Mouse (Mus musculus) testis, postnatal 14 days (tissue): Measurements from ENCODE around the gene C87436.
A peak's percentile ranks its signal among the peaks of the same experiment; 100 is the strongest.
"Not testable (repeated sequence)": the region's sequence is repeated elsewhere in the genome, so short reads cannot be mapped to it uniquely, and the experiment has no call there.

Experiments used
- DNase-seq: peaks from one replicate; pipeline ENCODE4 v3.0.0; 2021; ENCODE audit warnings: low spot score

C87436 gene

DNA sequence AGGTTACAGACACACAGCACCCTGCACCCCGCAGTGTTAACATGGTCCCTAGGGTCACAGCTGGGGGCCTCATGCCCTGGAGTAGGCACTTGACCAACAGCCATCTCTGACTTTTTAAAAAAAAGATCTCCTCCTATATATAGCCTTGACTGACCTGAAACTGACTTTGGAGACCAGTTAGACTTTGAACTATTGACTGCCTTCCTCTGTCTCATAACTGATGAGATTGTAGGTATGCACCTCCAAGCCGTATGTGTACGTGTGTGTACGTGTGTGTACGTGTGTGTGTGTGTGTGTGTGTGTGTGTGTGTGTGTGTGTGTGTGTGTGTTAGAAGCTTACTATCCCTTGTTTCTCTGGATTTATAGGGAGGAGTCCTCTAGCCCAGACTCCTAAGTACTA is 43.7 kb downstream of the C87436 start:
- no peak for DNase-seq

DNA sequence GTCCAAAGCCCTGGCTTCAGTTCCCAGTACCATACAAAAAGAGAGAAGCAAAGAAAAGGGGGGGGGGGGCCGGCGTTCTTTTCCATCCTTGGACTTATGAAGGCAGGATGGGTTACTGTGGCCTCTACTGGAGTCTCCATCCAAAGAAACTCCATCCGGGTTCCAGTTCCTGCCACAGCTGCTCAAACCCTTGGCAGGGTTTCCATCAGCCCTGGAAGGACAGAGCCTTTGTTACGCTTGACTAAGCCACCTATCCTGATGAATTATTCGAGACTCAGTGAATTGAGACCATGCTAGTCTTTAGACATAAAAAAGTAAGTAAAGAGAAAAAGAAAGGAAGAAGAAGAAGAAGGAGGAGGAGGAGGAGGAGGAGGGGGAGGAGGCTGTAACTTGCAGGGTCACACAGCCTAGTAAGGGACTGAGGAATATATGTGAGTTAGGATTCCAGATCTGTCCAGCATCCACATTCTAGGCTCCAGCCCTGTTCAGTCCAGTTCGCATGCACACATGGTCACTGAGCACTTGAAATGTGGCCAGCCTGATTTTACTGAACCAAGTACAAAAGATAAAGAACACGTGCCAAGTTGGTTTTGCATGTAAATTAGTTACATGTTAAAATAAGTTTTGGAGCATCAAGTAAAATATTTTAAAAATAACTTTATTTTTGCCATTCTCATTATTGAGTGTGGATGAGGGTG is 47.9 kb downstream of the C87436 start:
- DNase-seq, result no peak

- DNase-seq, result peak; percentile 75
These were observed 49.4 kb downstream of the C87436 start for GRCm38 (mm10) chr6:86487358-86488148.

GRCm38 (mm10) chr6:86488149-86488485 is 49.9 kb downstream of the C87436 start:
- no peak for DNase-seq

DNA sequence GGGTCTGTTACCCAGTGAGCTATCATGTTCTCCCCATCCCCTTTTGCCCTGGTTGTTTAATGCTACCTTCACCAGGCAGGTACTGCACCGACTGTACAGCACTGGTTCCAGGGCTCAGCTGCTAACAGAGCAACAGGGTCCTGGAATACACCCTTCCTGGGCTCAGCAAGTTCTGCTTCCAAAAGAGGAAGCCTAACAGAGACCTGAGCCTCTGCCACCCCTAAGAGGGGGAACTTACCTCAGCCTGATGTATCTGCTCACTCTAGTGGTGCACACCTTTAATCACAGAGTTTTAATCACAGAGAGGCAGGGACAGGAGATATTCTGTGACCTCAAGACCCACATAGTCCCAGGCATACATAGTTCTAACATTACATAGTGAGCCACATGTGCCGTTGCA is 51.8 kb downstream of the C87436 start:
- no peak for DNase-seq

GRCm38 (mm10) chr6:86490413-86490812 is 52.2 kb downstream of the C87436 start:
- not testable (repeated sequence) for DNase-seq

- DNase-seq, result no peak
These were observed 55.5 kb downstream of the C87436 start for GRCm38 (mm10) chr6:86493469-86494263.

GRCm38 (mm10) chr6:86494767-86495166 is 56.6 kb downstream of the C87436 start:
- DNase-seq, result no peak

- no peak for DNase-seq
These were observed 57.5 kb downstream of the C87436 start for GRCm38 (mm10) chr6:86495661-86496060.

- DNase-seq, result no peak
These were observed 58.0 kb downstream of the C87436 start for GRCm38 (mm10) chr6:86496127-86496526.

DNA sequence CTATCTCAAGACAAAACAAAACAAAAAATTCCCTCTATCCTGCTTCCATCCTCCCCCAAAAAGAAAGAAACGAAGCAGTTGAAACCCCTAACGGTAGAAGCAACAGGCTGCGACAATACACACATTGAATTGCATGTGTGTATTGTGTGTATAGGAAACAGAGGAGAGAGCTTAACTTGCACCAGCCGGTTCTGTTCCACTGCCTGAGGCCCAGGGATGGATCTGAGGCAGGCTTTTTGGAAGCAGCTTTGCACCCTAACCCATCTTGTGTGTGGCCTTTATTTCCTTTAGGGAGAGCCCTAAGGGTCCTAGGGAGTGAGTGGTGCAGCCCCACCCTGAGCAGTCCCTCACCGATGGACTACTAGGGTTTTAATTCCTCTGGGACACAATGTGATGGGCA is 58.4 kb downstream of the C87436 start:
- DNase-seq, result no peak

- peak; percentile 43 for DNase-seq
These were observed 59.1 kb downstream of the C87436 start for GRCm38 (mm10) chr6:86497071-86497815.

- no peak for DNase-seq
These were observed 60.0 kb downstream of the C87436 start for GRCm38 (mm10) chr6:86497942-86498732.

GRCm38 (mm10) chr6:86499571-86500109 is 61.5 kb downstream of the C87436 start:
- no peak for DNase-seq

GRCm38 (mm10) chr6:86503513-86503912 is 65.3 kb downstream of the C87436 start:
- no peak for DNase-seq

- peak; percentile 62 for DNase-seq
These were observed 67.5 kb downstream of the C87436 start for GRCm38 (mm10) chr6:86505671-86506070.

DNA sequence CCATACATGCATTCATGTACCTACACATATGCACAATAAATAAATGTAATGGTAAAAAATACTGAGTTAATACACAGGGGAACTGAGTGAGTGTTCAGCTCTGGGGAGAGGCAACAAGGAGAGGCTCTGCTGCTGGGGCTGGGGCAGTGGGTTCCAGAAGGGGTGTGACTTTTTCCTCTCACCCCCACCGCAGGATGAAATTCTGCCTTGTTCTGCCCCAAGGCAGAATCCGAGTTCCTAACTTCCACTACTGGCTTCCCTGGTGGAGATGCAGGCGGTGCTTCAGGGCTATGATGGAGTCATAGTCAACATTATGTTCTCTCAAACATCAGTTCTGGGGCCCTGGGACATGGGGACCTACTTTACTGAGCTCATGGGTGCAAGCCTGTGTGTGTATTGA is 68.1 kb downstream of the C87436 start:
- no peak for DNase-seq

- no peak for DNase-seq
These were observed 68.9 kb downstream of the C87436 start for GRCm38 (mm10) chr6:86507116-86507515.

GRCm38 (mm10) chr6:86508736-86509135 is 70.6 kb downstream of the C87436 start:
- DNase-seq, result no peak

GRCm38 (mm10) chr6:86509194-86509865 is 71.2 kb downstream of the C87436 start:
- DNase-seq, result no peak

DNA sequence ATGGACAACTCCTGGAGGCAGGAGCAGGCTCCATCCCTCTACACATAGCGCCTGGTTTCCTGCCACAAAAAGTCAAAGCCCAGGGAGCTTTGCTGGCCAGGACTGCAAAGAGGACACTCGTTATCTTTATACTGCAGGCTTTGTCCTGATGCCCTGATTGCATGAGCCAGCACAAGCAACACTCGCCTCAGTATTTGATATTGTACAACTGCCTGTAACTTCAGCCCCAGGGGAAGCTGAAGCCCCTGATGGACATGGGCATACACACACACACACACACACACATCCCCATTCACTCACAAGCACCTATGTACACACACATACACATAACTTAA is 71.7 kb downstream of the C87436 start:
- DNase-seq, result no peak
